Mouse (Mus musculus): Measurements from ENCODE around the gene Olfr1205. TPM values are rescaled to one million over a fixed set of nuclear protein-coding genes. Genes with fewer than 3 reads are reported as not detected.

Olfr1205 gene
- polyA plus RNA-seq (2015; fragmentation: Nextera tagmentation; extraction: Ambion mirVana): not detected in 2 replicates

DNA sequence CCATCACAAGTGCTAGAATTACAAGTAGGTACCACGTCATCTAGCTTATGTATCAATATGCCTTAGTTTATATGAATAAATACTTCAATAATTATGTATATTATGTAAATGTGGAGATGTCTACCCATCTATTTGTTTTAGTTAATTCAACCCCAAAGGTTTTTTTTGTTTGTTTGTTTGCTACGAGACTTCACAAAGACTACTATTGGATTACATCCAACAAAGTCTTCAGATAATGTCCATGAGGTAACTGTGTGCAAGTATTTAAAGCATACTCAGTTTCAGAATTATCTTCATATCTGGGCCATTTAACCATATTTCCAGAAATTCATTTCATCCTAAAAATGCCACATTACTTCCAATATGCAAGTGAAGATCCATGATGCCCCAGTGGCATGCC lies at the start of gene Olfr1205:
Gene Olfr1205 (plus strand): TSS at position 301 of the 400 bp plus-strand sequence.
- WGBS (ENCODE audit: insufficient replicate concordance): 70% methylated on average over 2 of the region's 2 CpGs
- no peak for ATAC-seq (ENCODE audit: insufficient read depth)

DNA sequence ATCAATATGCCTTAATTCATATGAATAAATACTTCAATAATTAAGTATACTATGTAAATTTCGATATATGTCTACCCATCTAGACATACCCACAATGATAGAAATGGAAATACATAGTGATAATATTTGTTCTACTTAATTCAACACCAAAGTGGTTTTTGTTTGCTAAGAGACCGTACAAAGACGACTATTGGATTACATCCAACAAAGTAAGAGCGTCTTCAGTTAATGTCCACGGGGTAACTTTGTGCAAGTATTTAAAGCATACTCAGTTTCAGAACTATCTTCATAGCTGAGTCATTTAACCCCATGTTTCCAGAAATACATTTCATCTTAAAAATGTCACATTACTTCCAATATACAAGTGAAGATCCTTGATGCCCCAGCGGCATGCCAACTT lies 36.8 kb upstream of the Olfr1205 start, which contains the start of gene Olfr1201:
Gene Olfr1201 (plus strand): TSS at position 301 of the 400 bp plus-strand sequence.
- no peak within 1 kb of the TSS for H3K4me2 ChIP-seq
- no peaks in the 10 kb centered on the region for H3K4me1 ChIP-seq (replicated peaks)
- no peak within 1 kb of the TSS for H3K27ac ChIP-seq (replicated peaks)
- no peak for ATAC-seq (ENCODE audit: insufficient read depth)
- no peaks in the 10 kb centered on the region for H3K9me3 ChIP-seq (replicated peaks)
- H3K4me3 ChIP-seq (replicated peaks): no peak within 1 kb of the TSS
- H3K9ac ChIP-seq: no peak within 1 kb of the TSS
- no peaks in the 10 kb centered on the region for H3K36me3 ChIP-seq (replicated peaks)
- 64% methylated on average over 6 of the region's 6 CpGs for WGBS (ENCODE audit: insufficient replicate concordance)
- no peaks in the 10 kb centered on the region for H3K27me3 ChIP-seq

More for the DNA sequence above, at the start of gene Olfr1205:
- Histone ChIP-seq H3K27ac (replicated peaks) (no peak within 1 kb of the TSS), H3K36me3 (replicated peaks) (no peaks in the 10 kb centered on the region), H3K4me1 (replicated peaks) (no peaks in the 10 kb centered on the region), H3K4me3 (replicated peaks) (no peak within 1 kb of the TSS), H3K27me3 (no peaks in the 10 kb centered on the region), H3K9me3 (replicated peaks) (no peaks in the 10 kb centered on the region), H3K4me2 (no peak within 1 kb of the TSS), H3K9ac (no peak within 1 kb of the TSS)

DNA sequence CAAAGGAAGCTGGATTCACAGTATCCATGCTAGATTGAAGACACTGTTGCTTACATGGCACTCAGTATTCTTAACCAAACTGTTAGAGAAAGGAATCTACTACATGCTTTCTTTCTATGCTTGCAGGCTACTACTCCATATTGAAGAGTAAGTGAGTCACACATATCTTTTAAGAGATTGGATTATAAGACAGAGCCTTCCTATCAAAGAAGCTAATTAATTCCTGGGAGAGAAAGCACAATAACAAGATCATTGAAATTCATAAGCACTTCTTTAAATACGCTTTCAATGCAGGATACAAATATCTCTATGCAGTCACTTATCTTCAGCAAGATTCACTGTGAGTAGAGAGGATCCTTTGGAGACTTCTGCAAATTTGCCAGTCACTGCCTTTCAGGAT lies 15.3 kb upstream of the Olfr1205 start, which contains the start of gene Olfr1202:
Gene Olfr1202 (plus strand): TSS at position 301 of the 400 bp plus-strand sequence.
- Histone ChIP-seq H3K27ac (replicated peaks) (no peak within 1 kb of the TSS), H3K9me3 (replicated peaks) (no peaks in the 10 kb centered on the region), H3K4me1 (replicated peaks) (no peaks in the 10 kb centered on the region), H3K36me3 (replicated peaks) (no peaks in the 10 kb centered on the region), H3K9ac (no peak within 1 kb of the TSS), H3K4me3 (replicated peaks) (no peak within 1 kb of the TSS), H3K27me3 (no peaks in the 10 kb centered on the region), H3K4me2 (no peak within 1 kb of the TSS)
- 51% methylated on average over 1 of the region's 1 CpGs for WGBS (ENCODE audit: insufficient replicate concordance)
- no peak for ATAC-seq (ENCODE audit: insufficient read depth)

DNA sequence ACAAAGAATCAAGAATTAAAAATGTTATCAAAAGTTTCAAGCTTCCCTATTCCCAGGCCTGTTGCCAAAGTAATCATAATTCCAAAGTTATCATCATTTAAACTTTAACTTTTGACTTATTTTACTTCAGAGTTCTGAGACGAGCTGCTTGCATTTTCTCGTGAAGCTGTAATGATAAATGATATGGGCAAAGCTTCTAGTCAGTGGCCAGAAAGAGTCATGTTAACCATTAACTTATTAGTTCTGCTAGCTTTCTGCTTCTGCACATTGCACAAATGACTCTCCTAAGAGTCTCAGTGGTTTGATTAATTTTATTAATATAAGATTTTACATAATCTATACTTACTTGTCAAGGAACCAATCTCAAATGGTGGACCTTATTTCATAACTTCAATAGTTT lies 8.9 kb downstream of the Olfr1205 start:
- 55% methylated on average over 2 of the region's 2 CpGs for WGBS (ENCODE audit: insufficient replicate concordance)
- H3K9me3 ChIP-seq (replicated peaks): no peaks in the 10 kb centered on the region
- H3K27ac ChIP-seq (replicated peaks): no peak overlapping the region
- no peaks in the 10 kb centered on the region for H3K36me3 ChIP-seq (replicated peaks)
- H3K4me3 ChIP-seq (replicated peaks): no peak overlapping the region
- no peak overlapping the region for H3K9ac ChIP-seq
- no peak overlapping the region for H3K4me2 ChIP-seq
- H3K4me1 ChIP-seq (replicated peaks): no peaks in the 10 kb centered on the region
- H3K27me3 ChIP-seq: no peaks in the 10 kb centered on the region
- no peak for ATAC-seq (ENCODE audit: insufficient read depth)

DNA sequence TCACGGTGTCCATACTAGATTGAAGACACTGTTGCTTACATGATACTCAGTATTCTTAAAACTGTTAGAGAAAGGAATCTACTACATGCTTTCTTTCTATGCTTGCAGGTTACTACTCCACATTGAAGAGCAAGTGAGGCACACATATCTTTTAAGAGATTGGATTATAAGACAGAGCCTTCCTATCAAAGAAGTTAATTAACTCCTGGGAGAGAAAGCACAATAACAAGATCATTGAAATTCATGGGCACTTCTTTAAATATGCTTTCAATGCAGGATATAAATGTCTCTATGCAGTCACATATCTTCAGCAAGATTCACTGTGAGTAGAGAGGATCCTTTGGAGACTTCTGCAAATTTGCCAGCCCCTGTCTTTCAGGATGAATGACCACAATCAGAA lies 19.5 kb downstream of the Olfr1205 start, which contains the start of gene Olfr1204:
Gene Olfr1204 (plus strand): TSS at position 301 of the 400 bp plus-strand sequence.
- no peak for ATAC-seq (ENCODE audit: insufficient read depth)
- Histone ChIP-seq H3K36me3 (replicated peaks) (no peaks in the 10 kb centered on the region), H3K27me3 (no peaks in the 10 kb centered on the region), H3K9ac (no peak within 1 kb of the TSS), H3K9me3 (replicated peaks) (no peaks in the 10 kb centered on the region), H3K27ac (replicated peaks) (no peak within 1 kb of the TSS), H3K4me2 (no peak within 1 kb of the TSS), H3K4me1 (replicated peaks) (no peaks in the 10 kb centered on the region), H3K4me3 (replicated peaks) (no peak within 1 kb of the TSS)
- 52% methylated on average over 1 of the region's 1 CpGs for WGBS (ENCODE audit: insufficient replicate concordance)

DNA sequence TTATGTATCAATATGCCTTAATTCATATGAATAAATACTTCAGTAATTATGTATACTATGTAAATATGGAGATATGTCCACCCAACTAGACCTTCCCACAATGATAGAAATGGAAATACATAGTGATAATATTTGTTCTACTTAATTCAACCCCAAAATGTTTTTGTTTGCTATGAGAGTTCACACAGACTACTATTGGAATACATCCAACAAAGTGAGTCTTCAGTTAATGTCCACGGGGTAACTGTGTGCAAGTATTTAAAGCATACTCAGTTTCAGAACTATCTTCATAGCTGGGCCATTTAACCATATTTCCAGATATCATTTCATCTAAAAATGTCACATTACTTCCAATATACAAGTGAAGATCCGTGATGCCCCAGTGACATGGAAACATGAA lies 33.4 kb downstream of the Olfr1205 start, which contains the start of gene Olfr1206:
Gene Olfr1206 (plus strand): TSS at position 301 of the 400 bp plus-strand sequence.
- no peaks in the 10 kb centered on the region for H3K4me1 ChIP-seq (replicated peaks)
- no peak within 1 kb of the TSS for H3K9ac ChIP-seq
- no peaks in the 10 kb centered on the region for H3K36me3 ChIP-seq (replicated peaks)
- no peaks in the 10 kb centered on the region for H3K9me3 ChIP-seq (replicated peaks)
- H3K27me3 ChIP-seq: no peaks in the 10 kb centered on the region
- no peak within 1 kb of the TSS for H3K4me2 ChIP-seq
- no peak within 1 kb of the TSS for H3K4me3 ChIP-seq (replicated peaks)
- ATAC-seq (ENCODE audit: insufficient read depth): no peak
- 56% methylated on average over 2 of the region's 2 CpGs for WGBS (ENCODE audit: insufficient replicate concordance)
- H3K27ac ChIP-seq (replicated peaks): no peak within 1 kb of the TSS

Other genes with a start within 250 kb of the Olfr1205 start
- gene Olfr1189, start 243.3 kb upstream of the Olfr1205 start, polyA plus RNA-seq (2015; fragmentation: Nextera tagmentation; extraction: Ambion mirVana): not detected in 2 replicates
- gene Olfr1191-ps1, start 189.2 kb upstream of the Olfr1205 start, polyA plus RNA-seq (2015; fragmentation: Nextera tagmentation; extraction: Ambion mirVana): not detected in 2 replicates
- gene Olfr1192-ps1, start 181.2 kb upstream of the Olfr1205 start, polyA plus RNA-seq (2015; fragmentation: Nextera tagmentation; extraction: Ambion mirVana): not detected in 2 replicates
- gene Olfr1193, start 154.1 kb upstream of the Olfr1205 start, polyA plus RNA-seq (2015; fragmentation: Nextera tagmentation; extraction: Ambion mirVana): not detected in 2 replicates
- not detected in 2 replicates for gene Olfr1195, start 140.6 kb upstream of the Olfr1205 start, polyA plus RNA-seq (2015; fragmentation: Nextera tagmentation; extraction: Ambion mirVana)
- gene Olfr1196, start 125.1 kb upstream of the Olfr1205 start, polyA plus RNA-seq (2015; fragmentation: Nextera tagmentation; extraction: Ambion mirVana): not detected in 2 replicates
- not detected in 2 replicates for gene Olfr1197, start 97.4 kb upstream of the Olfr1205 start, polyA plus RNA-seq (2015; fragmentation: Nextera tagmentation; extraction: Ambion mirVana)
- not detected in 2 replicates for gene Olfr1198, start 78.4 kb upstream of the Olfr1205 start, polyA plus RNA-seq (2015; fragmentation: Nextera tagmentation; extraction: Ambion mirVana)
- not detected in 2 replicates for gene Olfr1199, start 69.3 kb upstream of the Olfr1205 start, polyA plus RNA-seq (2015; fragmentation: Nextera tagmentation; extraction: Ambion mirVana)
- not detected in 2 replicates for gene Olfr1200, start 59.2 kb upstream of the Olfr1205 start, polyA plus RNA-seq (2015; fragmentation: Nextera tagmentation; extraction: Ambion mirVana)
- gene Olfr1201, start 36.7 kb upstream of the Olfr1205 start, polyA plus RNA-seq (2015; fragmentation: Nextera tagmentation; extraction: Ambion mirVana): not detected in 2 replicates
- gene Olfr1202, start 15.2 kb upstream of the Olfr1205 start, polyA plus RNA-seq (2015; fragmentation: Nextera tagmentation; extraction: Ambion mirVana): not detected in 2 replicates
- not detected in 2 replicates for gene Olfr1204, start 19.6 kb downstream of the Olfr1205 start, polyA plus RNA-seq (2015; fragmentation: Nextera tagmentation; extraction: Ambion mirVana)
- not detected in 2 replicates for gene Olfr1206, start 33.5 kb downstream of the Olfr1205 start, polyA plus RNA-seq (2015; fragmentation: Nextera tagmentation; extraction: Ambion mirVana)
- not detected in 2 replicates for gene Olfr1208, start 72.6 kb downstream of the Olfr1205 start, polyA plus RNA-seq (2015; fragmentation: Nextera tagmentation; extraction: Ambion mirVana)
- not detected in 2 replicates for gene Olfr1209, start 85.4 kb downstream of the Olfr1205 start, polyA plus RNA-seq (2015; fragmentation: Nextera tagmentation; extraction: Ambion mirVana)
- gene Olfr1211, start 108.4 kb downstream of the Olfr1205 start, polyA plus RNA-seq (2015; fragmentation: Nextera tagmentation; extraction: Ambion mirVana): not detected in 2 replicates
- gene Olfr1212, start 124.2 kb downstream of the Olfr1205 start, polyA plus RNA-seq (2015; fragmentation: Nextera tagmentation; extraction: Ambion mirVana): not detected in 2 replicates
- not detected in 2 replicates for gene Gm13762, start 150.5 kb downstream of the Olfr1205 start, polyA plus RNA-seq (2015; fragmentation: Nextera tagmentation; extraction: Ambion mirVana)
- gene Olfr1214, start 162.9 kb downstream of the Olfr1205 start, polyA plus RNA-seq (2015; fragmentation: Nextera tagmentation; extraction: Ambion mirVana): not detected in 2 replicates
- not detected in 2 replicates for gene Olfr1215, start 177.2 kb downstream of the Olfr1205 start, polyA plus RNA-seq (2015; fragmentation: Nextera tagmentation; extraction: Ambion mirVana)
- not detected in 2 replicates for gene Olfr1216, start 188.6 kb downstream of the Olfr1205 start, polyA plus RNA-seq (2015; fragmentation: Nextera tagmentation; extraction: Ambion mirVana)
- not detected in 2 replicates for gene Olfr1217, start 202.3 kb downstream of the Olfr1205 start, polyA plus RNA-seq (2015; fragmentation: Nextera tagmentation; extraction: Ambion mirVana)
- gene Olfr1218, start 231.4 kb downstream of the Olfr1205 start, polyA plus RNA-seq (2015; fragmentation: Nextera tagmentation; extraction: Ambion mirVana): not detected in 2 replicates

Data from liver, embryonic 15.5 days (tissue).